Mouse (Mus musculus) MEL-GATA-1-ER (cell line): ENCODE data around the gene Glis1.

ENCODE experiments used
- DNase-seq: peaks from one replicate; pipeline ENCODE4 v3.0.0-alpha.2; 2012; ENCODE audit warnings: low read depth; ENCODE audit errors: extremely low read depth

Gene Glis1

DNA sequence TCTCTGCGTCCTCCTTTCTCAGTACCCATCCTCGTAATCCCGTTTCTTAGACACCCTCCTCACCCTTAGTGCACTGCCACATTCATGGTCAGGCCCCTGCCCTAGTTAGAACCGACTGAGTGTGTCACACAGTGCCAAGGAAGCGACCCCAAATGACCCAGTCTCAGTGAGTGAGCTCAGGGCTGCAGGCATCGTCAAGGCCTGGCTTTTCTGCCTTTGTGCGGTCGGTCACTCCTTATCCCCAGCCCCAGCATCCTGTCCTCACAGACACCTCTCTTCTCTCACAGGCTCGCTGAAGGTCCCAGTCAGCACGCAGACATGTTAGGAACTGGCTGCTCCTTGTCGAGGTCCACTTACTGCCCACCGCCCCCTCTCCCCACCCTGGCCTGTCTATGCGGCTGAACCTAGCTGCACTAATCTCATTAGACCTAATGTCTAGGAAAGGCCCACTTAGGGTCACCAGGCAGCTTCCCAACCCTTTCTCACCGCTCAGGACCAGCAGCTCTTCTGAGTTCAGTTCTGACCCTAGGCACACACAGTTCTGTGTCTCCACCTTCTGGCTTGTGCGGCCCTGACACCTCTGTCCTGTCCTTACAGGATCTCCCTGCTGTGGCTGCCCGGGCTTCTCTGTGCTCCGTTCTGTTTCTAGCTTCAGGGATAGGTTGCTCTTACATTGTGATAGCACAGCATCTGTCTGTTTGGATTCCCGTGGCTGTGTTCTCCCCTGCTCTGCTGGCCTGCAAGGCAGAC is 18.1 kb downstream of the Glis1 start:
- no peak for DNase-seq

GRCm38 (mm10) chr4:107453141-107453984 is 19.0 kb downstream of the Glis1 start:
- DNase-seq = peak; percentile 46

DNA sequence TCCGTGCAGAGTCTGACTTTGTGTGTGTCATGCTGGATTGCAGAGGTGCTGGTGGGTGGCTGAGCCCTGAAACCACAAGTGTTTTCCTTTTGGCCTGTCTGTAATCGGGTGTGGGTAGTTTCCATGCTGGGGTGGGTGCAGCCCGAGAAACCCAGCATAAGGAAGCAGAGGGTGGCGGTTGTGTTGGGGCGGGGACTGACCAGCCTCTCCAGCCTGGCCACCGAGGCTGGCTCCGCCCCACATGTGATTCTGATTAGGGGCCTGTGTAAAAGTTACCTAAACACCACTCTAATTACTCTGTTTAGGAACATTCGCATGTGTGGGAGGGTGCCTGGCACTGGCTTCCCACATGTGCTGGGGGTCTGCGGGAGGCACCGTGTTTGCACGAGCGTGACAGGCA is 23.2 kb downstream of the Glis1 start:
- DNase-seq = no peak

DNA sequence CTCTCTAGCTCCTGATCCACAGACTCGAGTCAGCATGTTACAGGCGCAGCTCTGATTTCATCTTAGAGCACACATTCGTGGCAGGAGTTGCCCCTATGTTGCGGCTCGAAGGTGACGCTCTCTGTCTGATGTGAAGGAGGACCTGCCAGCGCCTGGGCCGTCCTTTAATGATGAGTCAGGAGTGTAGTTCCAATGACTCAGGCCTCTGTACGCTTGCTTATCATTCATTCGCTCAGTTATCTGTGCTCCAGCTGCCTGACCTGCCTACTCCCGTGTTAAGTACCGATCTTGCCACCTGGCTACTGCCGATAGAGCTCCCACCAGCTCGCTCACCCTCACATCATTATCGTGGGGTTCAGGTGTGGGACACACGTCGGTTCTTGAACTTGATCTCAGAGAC is 24.5 kb downstream of the Glis1 start:
- DNase-seq = peak; percentile 20

DNA sequence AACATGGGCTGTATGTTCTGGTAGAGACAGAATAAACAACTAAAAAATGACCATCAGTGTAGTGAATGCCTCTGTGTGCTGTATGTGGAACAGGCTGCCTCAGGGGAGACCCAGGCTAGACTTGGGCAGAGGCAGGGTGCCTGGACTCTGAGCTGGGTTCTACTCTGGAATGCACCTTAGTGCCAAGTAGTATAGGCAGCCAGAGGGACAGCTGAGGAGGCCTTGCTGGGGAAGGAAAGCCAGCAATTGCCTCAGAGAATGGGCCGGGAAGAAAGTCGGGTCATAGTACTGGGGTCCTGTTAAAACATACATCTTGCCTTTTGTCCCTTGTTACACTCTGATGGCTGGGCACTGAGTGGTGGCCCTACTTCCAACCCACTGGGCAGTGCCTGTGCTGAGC is 25.1 kb downstream of the Glis1 start:
- DNase-seq = no peak

DNA sequence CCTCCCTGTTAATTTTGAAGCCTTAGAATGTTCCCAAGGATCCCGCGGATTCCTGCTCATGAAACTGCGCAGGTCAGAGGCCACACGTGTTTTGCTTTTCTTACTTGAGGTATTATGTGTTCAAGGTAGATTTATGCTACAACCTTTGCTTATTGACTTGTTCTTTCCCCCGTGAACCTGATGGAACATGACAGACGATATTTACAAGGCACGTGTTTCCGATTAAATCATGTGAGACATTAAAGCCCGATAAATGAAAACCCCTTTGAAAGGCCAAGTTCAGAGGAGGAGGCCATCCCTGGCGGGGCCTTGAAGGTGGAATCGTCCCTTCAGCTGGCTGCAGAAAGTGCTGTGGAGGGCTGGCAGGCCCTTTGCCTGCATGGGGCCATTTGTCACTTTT is 26.1 kb downstream of the Glis1 start:
- no peak for DNase-seq

- DNase-seq = no peak
These were observed 33.4 kb downstream of the Glis1 start for GRCm38 (mm10) chr4:107467831-107468230.

- DNase-seq = no peak
These were observed 33.9 kb downstream of the Glis1 start for GRCm38 (mm10) chr4:107468264-107468663.

- no peak for DNase-seq
These were observed 34.4 kb downstream of the Glis1 start for GRCm38 (mm10) chr4:107468768-107469167.

DNA sequence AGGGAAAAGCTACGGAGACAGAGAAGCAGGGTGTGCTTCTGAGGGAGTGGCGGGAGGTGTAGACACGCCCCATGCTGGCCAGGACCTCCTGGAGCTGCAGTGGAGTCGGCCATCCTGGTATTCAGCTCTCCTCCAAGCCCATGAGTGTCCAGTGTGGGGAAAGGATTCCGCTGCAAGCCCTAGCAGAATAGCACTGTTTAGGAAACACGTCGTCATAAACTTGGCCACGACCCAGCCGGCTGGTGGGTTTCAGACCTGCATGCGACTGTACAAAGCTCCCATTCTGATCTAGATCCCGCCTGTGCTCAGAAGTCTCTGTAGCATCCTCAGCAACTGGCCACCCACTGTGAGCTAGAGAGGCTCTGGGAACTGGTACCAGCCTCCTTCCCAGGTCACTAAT is 41.9 kb downstream of the Glis1 start:
- DNase-seq = no peak

DNA sequence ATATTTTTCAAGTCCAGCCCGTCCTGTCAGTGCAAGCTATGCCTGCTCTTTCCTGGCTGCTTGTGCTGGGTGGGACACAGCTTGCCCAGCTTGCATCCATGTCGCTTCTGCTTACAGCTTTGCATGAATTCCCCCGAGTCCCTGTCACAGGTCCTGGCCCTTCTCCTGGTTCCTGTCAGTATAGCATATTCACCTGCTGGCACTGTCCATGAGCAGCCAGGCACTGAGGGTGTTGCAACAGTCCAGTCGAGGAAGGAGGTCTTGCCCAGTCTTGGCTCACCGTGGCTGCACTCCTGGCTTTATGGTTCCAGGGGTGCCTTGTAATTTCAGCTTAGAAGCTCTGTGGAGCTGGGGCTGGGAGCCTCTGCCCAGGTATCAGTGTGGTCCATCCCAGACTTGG is 44.6 kb downstream of the Glis1 start:
- DNase-seq = no peak

DNA sequence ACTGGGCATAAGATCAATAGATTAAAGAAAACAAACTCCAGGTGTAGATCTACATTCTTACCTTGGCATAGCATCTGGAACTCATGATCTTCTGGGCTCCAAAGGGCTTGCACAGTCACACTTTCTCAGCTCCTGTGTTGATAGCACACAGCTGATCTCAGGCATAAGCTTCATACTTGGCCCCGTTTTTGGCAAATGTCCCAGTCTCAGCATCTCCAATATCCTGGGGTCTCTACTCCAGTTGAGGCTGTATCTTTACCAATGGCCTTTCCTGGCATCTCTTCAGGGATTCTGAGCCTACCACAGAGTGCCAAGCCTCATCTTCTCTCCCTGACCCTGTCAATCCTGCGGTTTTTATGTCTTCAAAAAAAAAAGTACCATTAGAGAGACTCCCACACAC is 48.1 kb downstream of the Glis1 start:
- no peak for DNase-seq

- no peak for DNase-seq
These were observed 49.3 kb downstream of the Glis1 start for GRCm38 (mm10) chr4:107483556-107484220.

- no peak for DNase-seq
These were observed 49.8 kb downstream of the Glis1 start for GRCm38 (mm10) chr4:107484221-107484575.

DNA sequence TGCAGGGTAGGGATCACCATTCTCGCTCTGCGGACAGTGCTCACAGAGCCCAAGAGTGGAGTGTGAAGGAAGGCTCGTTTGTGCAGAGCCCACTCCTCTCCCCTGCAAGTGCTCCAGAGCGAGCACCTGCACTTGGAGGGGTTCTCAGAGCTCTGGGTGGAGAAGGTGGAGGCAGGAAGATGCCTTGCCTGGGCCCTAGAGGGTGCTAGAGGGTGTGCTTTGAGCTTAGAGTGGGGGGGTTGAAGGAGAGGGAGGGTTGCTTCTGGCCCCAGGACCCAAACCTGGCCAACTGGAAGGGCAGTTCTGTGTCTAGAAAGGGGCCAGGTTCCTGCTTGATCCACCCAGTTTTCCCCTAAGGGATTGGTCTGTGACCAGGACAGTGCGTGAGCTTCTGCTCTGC is 51.5 kb downstream of the Glis1 start:
- DNase-seq = no peak

DNA sequence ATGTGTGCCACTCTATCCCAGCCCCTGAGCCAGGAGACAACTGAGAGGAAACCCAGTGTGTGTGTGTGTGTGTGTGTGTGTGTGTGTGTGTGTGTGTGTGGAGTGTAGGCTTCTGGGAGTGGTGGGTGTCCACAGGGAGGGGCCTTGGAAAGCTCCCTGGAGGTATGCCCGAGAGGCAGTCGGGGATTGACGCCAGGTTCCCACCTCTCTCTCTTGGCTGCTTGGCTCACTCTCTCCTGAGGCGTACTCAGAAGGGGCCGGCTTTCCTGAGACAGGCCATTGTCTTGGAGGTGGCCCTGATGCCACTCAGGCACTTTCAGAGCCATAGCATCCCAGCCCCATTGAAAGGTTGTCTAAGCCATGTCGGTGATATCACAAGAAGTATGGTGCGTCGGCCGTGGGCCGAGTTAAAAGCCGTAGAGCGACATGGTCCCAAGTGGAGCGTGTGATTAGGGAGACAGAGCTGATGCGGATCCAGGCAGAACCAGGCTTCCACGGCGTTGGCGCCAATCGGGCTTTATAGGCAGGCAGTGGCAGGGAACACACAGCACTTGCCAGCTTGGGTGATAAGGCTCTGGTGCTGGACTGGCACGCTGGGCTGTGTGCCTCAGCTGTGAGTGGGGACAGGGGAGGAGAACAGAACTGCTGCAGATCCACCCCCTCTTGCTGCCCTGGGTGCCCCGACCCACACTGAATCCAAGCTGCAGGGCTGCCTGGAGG is 54.9 kb downstream of the Glis1 start:
- DNase-seq = no peak

DNA sequence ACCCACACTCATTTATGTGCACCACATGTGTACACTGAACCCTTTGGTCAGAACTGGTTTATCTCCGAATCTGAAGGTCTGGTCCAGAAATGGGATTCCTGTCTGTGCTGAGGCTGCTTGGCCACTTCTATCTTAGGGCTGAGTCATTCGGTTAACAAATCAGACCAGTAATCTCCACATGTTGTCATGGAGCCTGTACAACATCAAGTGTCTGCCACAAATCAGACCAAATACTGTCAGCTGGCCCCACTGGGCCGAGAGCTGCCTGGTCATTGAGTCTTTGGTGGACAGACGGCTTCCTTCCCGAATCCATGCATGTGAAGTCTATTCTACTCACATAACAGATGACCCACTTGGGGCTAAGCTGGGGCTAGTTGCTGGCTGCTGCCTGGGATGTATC is 58.6 kb downstream of the Glis1 start:
- no peak for DNase-seq

GRCm38 (mm10) chr4:107495751-107496430 is 61.5 kb downstream of the Glis1 start:
- no peak for DNase-seq

DNA sequence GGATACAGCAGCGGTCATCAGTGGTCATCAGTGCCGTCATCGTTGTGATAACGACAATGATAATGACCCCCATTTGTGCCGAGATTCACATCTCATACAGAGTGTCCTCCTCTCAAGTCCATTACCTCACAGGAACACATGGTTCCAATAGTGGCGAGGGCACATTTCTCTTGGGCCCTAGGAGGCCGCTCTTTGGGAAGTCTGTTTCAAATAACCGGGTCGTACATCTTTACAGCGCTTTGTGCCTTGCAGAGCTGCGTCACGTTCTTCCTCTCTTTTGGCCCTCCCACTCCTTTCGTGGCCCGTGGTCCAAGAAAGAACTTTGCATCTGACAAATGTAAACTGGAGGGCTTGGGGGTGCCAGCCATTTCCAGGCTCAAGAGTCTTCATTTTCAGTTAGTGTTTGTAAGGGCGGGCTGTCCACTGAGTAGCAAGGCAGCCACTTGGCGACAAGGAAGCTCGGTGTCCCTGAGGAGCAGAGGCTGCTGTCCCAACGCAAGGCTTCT is 63.1 kb downstream of the Glis1 start:
- DNase-seq = no peak

- DNase-seq = no peak
These were observed 68.2 kb downstream of the Glis1 start for GRCm38 (mm10) chr4:107502601-107503051.

DNA sequence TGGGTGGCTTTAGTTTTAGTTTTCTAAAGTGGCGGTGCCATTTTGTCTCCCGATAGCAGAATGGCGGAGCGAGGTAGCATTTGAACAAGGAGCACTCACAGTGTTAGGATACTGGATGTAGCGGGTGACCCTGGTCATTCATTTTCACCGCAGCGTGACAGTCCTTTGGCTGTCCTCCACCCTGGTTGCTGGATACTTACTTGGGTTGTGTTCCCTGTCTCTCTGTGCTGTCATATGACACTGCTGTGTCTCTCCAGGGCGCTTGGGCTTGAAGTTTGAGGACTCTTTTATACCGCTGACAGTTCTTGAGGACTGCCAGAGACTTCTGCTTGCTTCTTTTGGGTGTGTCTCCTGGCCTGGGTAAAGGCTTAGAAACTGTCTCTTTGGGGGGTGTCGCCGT is 80.6 kb downstream of the Glis1 start:
- DNase-seq = no peak
